ENCODE assay signal across 16 mouse cellular contexts in the genomic region with DNA sequence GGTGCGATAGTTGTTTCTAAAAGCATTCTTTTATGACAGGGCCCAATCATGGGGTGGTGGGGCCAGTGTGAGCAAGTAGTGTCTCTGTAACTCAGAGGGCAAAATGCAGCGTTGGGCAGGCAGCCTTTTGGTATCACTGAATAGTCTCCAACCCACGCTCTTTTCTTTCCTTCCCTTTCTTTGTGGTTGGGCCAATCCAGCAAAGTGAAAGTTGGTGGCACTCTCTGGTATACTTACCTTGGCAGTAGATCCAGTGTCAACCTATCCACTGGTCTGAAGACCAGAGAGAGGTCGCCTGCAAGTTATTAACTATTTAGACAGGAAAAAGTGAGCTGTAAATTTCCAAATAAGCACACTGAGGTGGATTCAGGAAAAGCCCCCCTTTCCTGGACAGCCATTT.
"Had no signal": no experiment of that assay in that cellular context is flagged by ENCODE, and none has a peak within 500 bp of the region (broad histone marks: within the 10 kb centered on the region; RNA-seq: fewer than 3 reads in every experiment).

No protein-coding gene starts in this region.

- DNase-seq: retina, postnatal 1 day; right cerebral cortex, postnatal 14 days; right cerebral cortex, postnatal 25 days; right cerebral cortex, postnatal 4 days; spleen, adult 18-20 months; thymus, adult 18-20 months; thymus, adult 2 months; thymus, postnatal 14 days; thymus, postnatal 25 days; thymus, postnatal 36 days; thymus, postnatal 4 days had no signal

- H3K9me3 ChIP-seq: neural tube, embryonic 12.5 days; neural tube, embryonic 13.5 days; neural tube, embryonic 15.5 days; stomach, embryonic 15.5 days had no signal

- H3K36me3 ChIP-seq: neural tube, embryonic 12.5 days; neural tube, embryonic 13.5 days; neural tube, embryonic 15.5 days; stomach, embryonic 15.5 days had no signal

- H3K4me2 ChIP-seq: neural tube, embryonic 12.5 days; neural tube, embryonic 13.5 days; neural tube, embryonic 15.5 days; stomach, embryonic 15.5 days had no signal

- H3K27ac ChIP-seq: neural tube, embryonic 12.5 days; neural tube, embryonic 13.5 days; neural tube, embryonic 15.5 days; stomach, embryonic 15.5 days; stomach, postnatal 0 days had no signal

- H3K4me3 ChIP-seq: neural tube, embryonic 12.5 days; neural tube, embryonic 13.5 days; neural tube, embryonic 15.5 days; stomach, embryonic 15.5 days had no signal

- H3K27me3 ChIP-seq: neural tube, embryonic 12.5 days; neural tube, embryonic 13.5 days; neural tube, embryonic 15.5 days; stomach, embryonic 15.5 days had no signal

- H3K9ac ChIP-seq: neural tube, embryonic 12.5 days; neural tube, embryonic 13.5 days; neural tube, embryonic 15.5 days; stomach, embryonic 15.5 days had no signal

- H3K4me1 ChIP-seq: neural tube, embryonic 12.5 days; neural tube, embryonic 13.5 days; neural tube, embryonic 15.5 days; stomach, embryonic 15.5 days had no signal
